Mouse (Mus musculus) layer of hippocampus, postnatal 36 days (tissue): ENCODE results near the gene Smr2. TPM values are rescaled to one million over a fixed set of nuclear protein-coding genes. Genes with fewer than 3 reads are reported as not detected.
"Not testable (repeated sequence)": the region's sequence is repeated elsewhere in the genome, so short reads cannot be mapped to it uniquely, and the experiment has no call there.

Source experiments
- DNase-seq, 2 experiments: peaks; one replicate each; pipeline ENCODE4 v3.0.0; 2022
- total RNA-seq, 2 experiments: library from RNA; stranded (reverse); gene quantifications; 2 replicates each; pipeline ENCODE4 v1.2.3; 2021

Gene Smr2
- not detected for total RNA-seq

DNA sequence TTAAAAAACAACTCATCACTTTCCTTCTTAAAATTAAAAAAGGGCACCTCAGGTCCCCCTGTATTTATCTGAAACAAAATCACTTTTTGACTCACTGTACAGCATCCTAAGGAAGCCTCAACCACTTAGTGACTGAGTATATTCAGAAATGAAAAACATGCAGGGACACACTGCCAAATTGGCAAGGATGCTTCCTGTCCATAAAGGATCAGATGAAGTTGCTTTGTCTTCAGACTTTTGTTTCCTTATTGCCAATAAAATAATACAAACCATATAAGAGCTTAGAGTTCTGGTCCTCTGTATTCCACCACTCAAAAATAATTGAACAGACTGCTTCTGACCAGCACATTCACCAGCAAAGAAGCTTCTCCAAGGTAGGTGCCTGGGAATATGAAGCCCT lies at the start of gene Smr2:
Smr2 (plus strand) TSS at position 301 of the 400 bp plus-strand sequence.
- not testable (repeated sequence) for DNase-seq

- no peak for DNase-seq
Measured at GRCm38 (mm10) chr5:88111430-88111829, 25.1 kb downstream of the Smr2 start, which contains the start of gene Gm11116. Gm11116 (minus strand) TSS chr5:88111530.

DNA sequence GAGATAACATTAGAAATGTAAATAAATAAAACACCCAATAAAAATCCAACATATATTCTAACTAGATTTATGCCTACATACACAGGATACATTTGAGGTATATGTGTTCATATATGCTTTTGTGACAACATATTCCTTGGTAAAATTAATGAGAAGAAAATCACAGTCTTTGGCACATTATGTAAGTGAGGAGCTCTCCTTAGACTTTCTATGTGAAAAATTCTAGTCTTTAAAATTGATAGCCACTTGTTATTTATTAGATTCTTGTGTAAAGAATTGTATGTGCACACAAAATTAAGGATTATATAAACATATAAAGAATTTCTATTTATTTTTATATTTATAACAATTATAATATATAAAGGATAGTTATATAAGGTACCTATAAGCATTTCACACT lies 67.6 kb downstream of the Smr2 start, which contains the start of gene Gm11115:
Gm11115 (minus strand) TSS at position 101 of the 400 bp plus-strand sequence.
- no peak for DNase-seq

Other genes with a start within 250 kb of the Smr2 start
- gene Odam, start 201.5 kb upstream of the Smr2 start, total RNA-seq = not detected
- not detected for gene Csn3, start 161.0 kb upstream of the Smr2 start, total RNA-seq
- gene 2310003L06Rik, start 117.1 kb upstream of the Smr2 start, total RNA-seq = not detected
- gene Gm28434, start 117.0 kb upstream of the Smr2 start, total RNA-seq = not detected
- not detected for gene Cabs1, start 107.1 kb upstream of the Smr2 start, total RNA-seq
- gene Smr3a, start 84.0 kb upstream of the Smr2 start, total RNA-seq = not detected
- not detected for gene Gm11116, start 25.0 kb downstream of the Smr2 start, total RNA-seq
- not detected for gene Gm11115, start 67.5 kb downstream of the Smr2 start, total RNA-seq
- not detected for gene Gm7714, start 182.4 kb downstream of the Smr2 start, total RNA-seq
- not detected for gene Prol1, start 230.8 kb downstream of the Smr2 start, total RNA-seq